Mouse (Mus musculus) mature B cell (primary cell): ENCODE measurements around the gene Tekt2.

ENCODE experiments used
- in situ Hi-C: fragments of 300-500 bp; cut with MboI; formaldehyde crosslinking; loops from 2 replicates; pipeline ENCODE4 v1.14.3; 2019

Tekt2 gene

GRCm38 (mm10) chr4:126309211-126309921 is 16.1 kb downstream of the Tekt2 start:
- in situ Hi-C loops = loop anchor here (10.0 kb wide), 1 partner anchor 85 kb away; no protein-coding TSS in a partner anchor

- in situ Hi-C loops = loop anchor here (10.0 kb wide), 1 partner anchor 82 kb away; no protein-coding TSS in a partner anchor
These were observed 18.7 kb downstream of the Tekt2 start for GRCm38 (mm10) chr4:126306827-126307226.

- in situ Hi-C loops = loop anchor here (10.0 kb wide), 1 partner anchor 81 kb away; no protein-coding TSS in a partner anchor
These were observed 19.4 kb downstream of the Tekt2 start for GRCm38 (mm10) chr4:126306058-126306457.

GRCm38 (mm10) chr4:126305428-126305827 is 20.1 kb downstream of the Tekt2 start:
- in situ Hi-C loops = loop anchor here (10.0 kb wide), 1 partner anchor 81 kb away; no protein-coding TSS in a partner anchor

GRCm38 (mm10) chr4:126303877-126304276 is 21.6 kb downstream of the Tekt2 start:
- in situ Hi-C loops = loop anchor here (10.0 kb wide), 1 partner anchor 79 kb away; no protein-coding TSS in a partner anchor

GRCm38 (mm10) chr4:126301584-126302309 is 23.7 kb downstream of the Tekt2 start:
- in situ Hi-C loops = loop anchor here (10.0 kb wide), 1 partner anchor 77 kb away; no protein-coding TSS in a partner anchor

GRCm38 (mm10) chr4:126300916-126301583 is 24.4 kb downstream of the Tekt2 start:
- in situ Hi-C loops = loop anchor here (10.0 kb wide), 1 partner anchor 76 kb away; no protein-coding TSS in a partner anchor

GRCm38 (mm10) chr4:126296617-126297101 is 28.8 kb downstream of the Tekt2 start:
- in situ Hi-C loops = no loop called here

GRCm38 (mm10) chr4:126295937-126296336 is 29.6 kb downstream of the Tekt2 start:
- in situ Hi-C loops = no loop called here

GRCm38 (mm10) chr4:126295152-126295551 is 30.3 kb downstream of the Tekt2 start:
- in situ Hi-C loops = no loop called here

- in situ Hi-C loops = no loop called here
These were observed 34.3 kb downstream of the Tekt2 start for GRCm38 (mm10) chr4:126291196-126291595.

- in situ Hi-C loops = no loop called here
These were observed 35.2 kb downstream of the Tekt2 start for GRCm38 (mm10) chr4:126290314-126290713.

GRCm38 (mm10) chr4:126288085-126288666 is 37.3 kb downstream of the Tekt2 start:
- in situ Hi-C loops = no loop called here

- in situ Hi-C loops = no loop called here
These were observed 38.0 kb downstream of the Tekt2 start for GRCm38 (mm10) chr4:126287302-126287995.

- in situ Hi-C loops = no loop called here
These were observed 39.0 kb downstream of the Tekt2 start, which contains the start of gene Col8a2 for GRCm38 (mm10) chr4:126286492-126286891. Gene Col8a2, plus strand, starts transcription at chr4:126286793.

GRCm38 (mm10) chr4:126283582-126283981 is 41.9 kb downstream of the Tekt2 start:
- in situ Hi-C loops = no loop called here

- in situ Hi-C loops = no loop called here
These were observed 43.8 kb downstream of the Tekt2 start for GRCm38 (mm10) chr4:126281706-126282105.

GRCm38 (mm10) chr4:126278961-126279360 is 46.5 kb downstream of the Tekt2 start:
- in situ Hi-C loops = no loop called here

GRCm38 (mm10) chr4:126278565-126278915 is 46.9 kb downstream of the Tekt2 start:
- in situ Hi-C loops = no loop called here

GRCm38 (mm10) chr4:126277906-126278564 is 47.5 kb downstream of the Tekt2 start:
- in situ Hi-C loops = no loop called here
